Mouse (Mus musculus) olfactory bulb, adult 2 months (tissue): Measurements from ENCODE around the gene Wnt2.

Experiments
- CTCF ChIP-seq: fragments of 200-500 bp; IDR thresholded peaks from 2 replicates; pipeline ENCODE4 v1.5.1; 2012; ENCODE audit warnings: low read depth, mild to moderate bottlenecking, low read length, moderate library complexity; ENCODE audit not compliant: insufficient read depth
- POLR2A ChIP-seq: fragments of 200-500 bp; IDR thresholded peaks from 2 replicates; pipeline ENCODE4 v1.6.1; 2012; ENCODE audit warnings: mild to moderate bottlenecking, low read depth, low read length, moderate library complexity; ENCODE audit not compliant: insufficient read depth

DNA sequence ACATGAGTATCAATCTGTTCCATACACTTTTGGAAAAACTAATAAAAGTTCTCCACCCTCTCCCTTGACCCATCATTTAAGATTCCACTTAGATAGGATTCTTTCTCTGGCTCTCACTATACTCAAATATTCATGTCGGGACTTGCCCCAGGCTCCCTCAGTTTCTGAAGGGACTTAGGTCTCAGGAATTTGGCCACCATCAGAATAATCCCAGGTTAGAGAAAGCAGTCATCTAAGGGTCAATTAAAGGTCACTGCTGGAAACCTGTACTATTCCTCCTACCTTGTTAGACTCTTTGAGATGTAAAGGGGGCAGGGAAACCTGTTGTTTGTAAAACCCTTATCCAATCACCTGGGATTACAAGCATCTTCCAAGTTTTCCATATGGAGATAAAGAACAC, 53.2 kb downstream of the Wnt2 start:
- TF ChIP-seq CTCF = no peak
- TF ChIP-seq POLR2A = no peak
